Comparison of ENCODE assay signal across 30 mouse cellular contexts in the genomic region with DNA sequence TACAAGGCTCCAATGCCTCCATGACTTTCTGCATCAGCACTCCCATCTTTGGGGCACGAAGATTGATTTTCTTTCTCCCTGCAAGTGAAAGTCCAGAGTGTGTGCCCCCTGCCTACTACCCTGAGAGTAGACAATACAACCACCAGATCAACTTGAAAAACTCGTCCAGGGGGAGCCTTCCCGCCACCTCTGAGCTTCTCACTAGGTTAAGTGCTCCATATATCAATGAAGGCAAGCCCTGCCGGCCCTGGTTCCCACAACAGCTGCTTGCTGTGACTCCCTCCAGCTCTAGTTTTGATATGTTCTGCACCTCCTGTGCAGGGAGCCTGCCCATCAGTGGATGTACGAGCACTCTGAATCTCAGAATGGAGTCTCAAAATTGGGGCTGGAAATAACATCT.
A peak's percentile ranks its signal among the peaks of the same experiment; 100 is the strongest.
DNase-seq lines count a peak whose midpoint lies in the region; ATAC-seq lines count a peak whose summit lies in the region.
"Had no signal": no experiment of that assay in that cellular context is flagged by ENCODE, and none has a peak within 500 bp of the region (broad histone marks: within the 10 kb centered on the region; RNA-seq: fewer than 3 reads in every experiment).

No protein-coding gene starts in this region.

- ATAC-seq in hindbrain, embryonic 14.5 days (ENCODE audit: low FRiP score): no peak
- no peak for ATAC-seq in hindbrain, embryonic 12.5 days (ENCODE audit: low FRiP score)
- ATAC-seq in neural tube, embryonic 15.5 days (ENCODE audit: low FRiP score): no peak
- ATAC-seq in neural tube, embryonic 11.5 days (ENCODE audit: insufficient read depth, low FRiP score, low TSS enrichment): 0 out of 2 replicates have a peak, but pooled peaks have one; percentile 13
- ATAC-seq: CD4-positive, CD25-positive, alpha-beta regulatory T cell, adult 4 months; midbrain, embryonic 16.5 days had no signal

- H3K27ac ChIP-seq in hindbrain, embryonic 14.5 days: no peak overlapping the region
- H3K27ac ChIP-seq in hindbrain, embryonic 12.5 days: no peak overlapping the region
- H3K27ac ChIP-seq in neural tube, embryonic 15.5 days (replicated peaks): no peak overlapping the region
- no peak overlapping the region for H3K27ac ChIP-seq in neural tube, embryonic 11.5 days (ENCODE audit: low read depth, low read length)
- H3K27ac ChIP-seq: embryonic facial prominence, embryonic 13.5 days; hindbrain, embryonic 13.5 days; layer of hippocampus, adult 2 months; limb, embryonic 12.5 days; liver, embryonic 15.5 days; midbrain, embryonic 10.5 days had no signal

- H3K9me3 ChIP-seq in hindbrain, embryonic 14.5 days (ENCODE audit: control insufficient read depth, low read length): no peaks in the 10 kb centered on the region
- H3K9me3 ChIP-seq in hindbrain, embryonic 12.5 days (replicated peaks): no peaks in the 10 kb centered on the region
- no peaks in the 10 kb centered on the region for H3K9me3 ChIP-seq in neural tube, embryonic 15.5 days (replicated peaks)
- H3K9me3 ChIP-seq in neural tube, embryonic 11.5 days (ENCODE audit: control insufficient read depth, low read length): no peaks in the 10 kb centered on the region
- H3K9me3 ChIP-seq: embryonic facial prominence, embryonic 13.5 days; hindbrain, embryonic 13.5 days; limb, embryonic 12.5 days; liver, embryonic 15.5 days; midbrain, embryonic 10.5 days had no signal

- no peak overlapping the region for H3K4me3 ChIP-seq in hindbrain, embryonic 14.5 days (replicated peaks; ENCODE audit: low read length)
- H3K4me3 ChIP-seq in hindbrain, embryonic 12.5 days: no peak overlapping the region
- H3K4me3 ChIP-seq in neural tube, embryonic 15.5 days (replicated peaks): no peak overlapping the region
- no peak overlapping the region for H3K4me3 ChIP-seq in neural tube, embryonic 11.5 days (ENCODE audit: low read depth, low read length)
- H3K4me3 ChIP-seq: embryonic facial prominence, embryonic 13.5 days; hindbrain, embryonic 13.5 days; layer of hippocampus, adult 2 months; limb, embryonic 12.5 days; liver, embryonic 15.5 days; midbrain, embryonic 10.5 days had no signal

- DNase-seq in hindbrain, embryonic 14.5 days (ENCODE audit: low spot score): peak; percentile 22
- peak; percentile 30 for DNase-seq in neural tube, embryonic 10.5 days (ENCODE audit: extremely low spot score, low spot score)
- DNase-seq in embryo, embryonic 9.5 days (ENCODE audit: extremely low spot score): peak; percentile 37
- peak; percentile 38 for DNase-seq in neural tube, embryonic 11.5 days (ENCODE audit: low spot score)
- no peak for DNase-seq in right cerebral cortex, postnatal 25 days
- no peak for DNase-seq in thymus, postnatal 14 days
- DNase-seq: adrenal gland, postnatal 14 days; cerebellum, adult 11 months; gastrocnemius, postnatal 25 days; heart, adult 18-20 months; heart, postnatal 36 days; kidney, adult 11 months; kidney, postnatal 10 days; lung, embryonic 14.5 days; lung, postnatal 14 days; retina, postnatal 1 day; right cerebral cortex, postnatal 14 days; thymus, adult 2 months; thymus, postnatal 4 days had no signal

- no peak overlapping the region for H3K4me2 ChIP-seq in hindbrain, embryonic 14.5 days (replicated peaks)
- H3K4me2 ChIP-seq in hindbrain, embryonic 12.5 days (replicated peaks): no peak overlapping the region
- no peak overlapping the region for H3K4me2 ChIP-seq in neural tube, embryonic 15.5 days
- no peak overlapping the region for H3K4me2 ChIP-seq in neural tube, embryonic 11.5 days (ENCODE audit: low read depth)
- H3K4me2 ChIP-seq: embryonic facial prominence, embryonic 13.5 days; heart, embryonic 11.5 days; hindbrain, embryonic 13.5 days; limb, embryonic 12.5 days; liver, embryonic 15.5 days; lung, embryonic 14.5 days had no signal

- no peak overlapping the region for H3K9ac ChIP-seq in hindbrain, embryonic 14.5 days
- H3K9ac ChIP-seq in hindbrain, embryonic 12.5 days: no peak overlapping the region
- H3K9ac ChIP-seq in neural tube, embryonic 15.5 days (replicated peaks): no peak overlapping the region
- no peak overlapping the region for H3K9ac ChIP-seq in neural tube, embryonic 11.5 days (ENCODE audit: low read length)
- H3K9ac ChIP-seq: embryonic facial prominence, embryonic 13.5 days; hindbrain, embryonic 13.5 days; limb, embryonic 12.5 days; liver, embryonic 15.5 days; lung, embryonic 14.5 days had no signal

- H3K4me1 ChIP-seq in hindbrain, embryonic 14.5 days (replicated peaks; ENCODE audit: control insufficient read depth, insufficient read depth, low read length): peaks cover 17% of the 10 kb centered on the region; the same call in 1 of the 2 replicates
- peaks cover 14% of the 10 kb centered on the region for H3K4me1 ChIP-seq in hindbrain, embryonic 12.5 days
- H3K4me1 ChIP-seq in neural tube, embryonic 15.5 days: peaks cover 11% of the 10 kb centered on the region; the same call in 1 of the 2 replicates
- no peaks in the 10 kb centered on the region for H3K4me1 ChIP-seq in neural tube, embryonic 11.5 days (ENCODE audit: control insufficient read depth, insufficient read depth, low read length)
- H3K4me1 ChIP-seq: liver, embryonic 15.5 days had no signal

- 17% methylated on average over 5 of the region's 5 CpGs for WGBS in hindbrain, embryonic 14.5 days
- WGBS in hindbrain, embryonic 12.5 days: 14% methylated on average over 5 of the region's 5 CpGs
- WGBS in neural tube, embryonic 15.5 days: 10% methylated on average over 5 of the region's 5 CpGs
- 2% methylated on average over 5 of the region's 5 CpGs for WGBS in neural tube, embryonic 11.5 days

- H3K36me3 ChIP-seq in hindbrain, embryonic 14.5 days (replicated peaks; ENCODE audit: control insufficient read depth, insufficient read depth): no peaks in the 10 kb centered on the region
- no peaks in the 10 kb centered on the region for H3K36me3 ChIP-seq in hindbrain, embryonic 12.5 days
- H3K36me3 ChIP-seq in neural tube, embryonic 15.5 days: no peaks in the 10 kb centered on the region
- no peaks in the 10 kb centered on the region for H3K36me3 ChIP-seq in neural tube, embryonic 11.5 days (ENCODE audit: control insufficient read depth, insufficient read depth, low read length)
- H3K36me3 ChIP-seq: embryonic facial prominence, embryonic 13.5 days; hindbrain, embryonic 13.5 days; limb, embryonic 12.5 days; liver, embryonic 15.5 days; midbrain, embryonic 10.5 days had no signal

- peaks cover 49% of the 10 kb centered on the region for H3K27me3 ChIP-seq in hindbrain, embryonic 14.5 days (ENCODE audit: control insufficient read depth, insufficient read depth, low read length)
- peaks cover 7% of the 10 kb centered on the region for H3K27me3 ChIP-seq in hindbrain, embryonic 12.5 days
- H3K27me3 ChIP-seq in neural tube, embryonic 15.5 days (replicated peaks): peaks cover 52% of the 10 kb centered on the region
- H3K27me3 ChIP-seq in neural tube, embryonic 11.5 days (ENCODE audit: control insufficient read depth, insufficient read depth, low read length): peaks cover 29% of the 10 kb centered on the region
- H3K27me3 ChIP-seq: liver, embryonic 15.5 days had no signal

Comparison
In these comparisons a context has a peak if more than half of its experiments do, and no peak if none do; other contexts are left out.
1. DNase-seq: peak in hindbrain, embryonic 14.5 days (single experiment), neural tube, embryonic 10.5 days (single experiment), embryo, embryonic 9.5 days (single experiment) and neural tube, embryonic 11.5 days (single experiment); none in right cerebral cortex, postnatal 25 days (single experiment) and thymus, postnatal 14 days (single experiment).